Mouse (Mus musculus) heart, postnatal 4 days (tissue): ENCODE results near the gene Sgsm1. TPM values are rescaled to one million over a fixed set of nuclear protein-coding genes. Genes with fewer than 3 reads are reported as not detected.

Experiments
- DNase-seq: peaks from one replicate; pipeline ENCODE4 v3.0.0; 2021
- total RNA-seq, 2 experiments: library from RNA; stranded (reverse); gene quantifications; 2 replicates each; pipeline ENCODE4 v1.2.3; 2021

Gene Sgsm1
- total RNA-seq, 2 experiments from 2014 or later = 0.77 to 0.86 TPM

DNA sequence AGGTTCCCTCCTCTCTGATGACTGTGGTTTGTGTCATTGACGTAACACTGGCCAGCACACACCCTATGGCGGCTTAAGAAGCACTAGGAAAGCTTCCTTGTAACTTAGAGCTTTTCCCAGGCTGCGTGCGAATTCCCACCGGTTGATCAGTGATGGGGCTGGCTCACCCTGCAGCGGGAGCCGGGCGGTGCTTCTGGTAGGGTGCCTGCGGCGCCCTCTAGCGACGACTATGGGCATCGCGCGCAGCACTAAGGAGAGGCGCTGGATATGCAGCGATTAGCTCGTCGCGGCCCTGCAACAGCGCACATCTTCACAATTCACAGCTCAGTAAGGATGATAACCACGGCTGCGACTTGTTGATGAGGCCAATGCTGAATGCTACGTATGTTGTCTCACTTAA, 3.4 kb upstream of the Sgsm1 start:
- DNase-seq = peak; percentile 77

- DNase-seq = no peak
Observed at GRCm38 (mm10) chr5:113309491-113310376, 852 bp downstream of the Sgsm1 start.

DNA sequence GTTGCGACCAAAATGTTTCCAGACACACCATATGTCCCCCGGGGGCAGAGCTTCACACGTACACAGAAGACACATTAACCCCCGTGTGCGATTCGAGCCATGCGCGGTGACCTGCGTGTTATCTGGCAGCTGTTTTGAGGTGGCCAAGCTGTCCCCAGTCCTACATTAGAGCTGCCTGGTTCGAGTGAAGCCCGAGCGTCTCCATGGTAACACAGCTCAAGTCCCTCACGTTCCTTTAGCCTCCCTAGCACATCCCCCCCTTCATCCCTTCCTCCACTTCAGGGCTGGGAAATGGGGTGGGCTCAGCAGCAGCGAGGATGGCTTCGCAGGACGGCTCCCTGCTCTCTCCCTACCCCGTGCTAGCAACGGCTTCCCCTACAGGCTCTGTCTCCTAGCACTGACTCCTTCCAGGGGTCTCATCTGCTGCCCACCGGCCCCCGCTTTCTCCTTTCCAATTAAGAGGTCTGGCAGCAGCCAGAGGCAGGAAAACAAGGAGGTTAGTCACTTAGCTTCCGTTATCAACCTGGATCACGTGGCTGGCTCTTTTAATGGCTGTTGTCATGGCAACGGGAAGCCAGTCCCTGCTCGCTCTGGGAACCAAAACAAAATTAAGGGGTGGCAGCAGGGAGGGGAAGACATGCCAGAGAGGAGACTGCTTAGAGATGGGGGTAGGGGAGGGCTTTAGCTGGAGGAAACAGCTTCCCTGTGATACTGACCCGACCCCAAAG, 3.7 kb downstream of the Sgsm1 start:
- DNase-seq = peak; percentile 28

- DNase-seq = no peak
Observed at GRCm38 (mm10) chr5:113304527-113304926, 6.1 kb downstream of the Sgsm1 start.

GRCm38 (mm10) chr5:113301841-113302240, 8.7 kb downstream of the Sgsm1 start:
- DNase-seq = no peak

DNA sequence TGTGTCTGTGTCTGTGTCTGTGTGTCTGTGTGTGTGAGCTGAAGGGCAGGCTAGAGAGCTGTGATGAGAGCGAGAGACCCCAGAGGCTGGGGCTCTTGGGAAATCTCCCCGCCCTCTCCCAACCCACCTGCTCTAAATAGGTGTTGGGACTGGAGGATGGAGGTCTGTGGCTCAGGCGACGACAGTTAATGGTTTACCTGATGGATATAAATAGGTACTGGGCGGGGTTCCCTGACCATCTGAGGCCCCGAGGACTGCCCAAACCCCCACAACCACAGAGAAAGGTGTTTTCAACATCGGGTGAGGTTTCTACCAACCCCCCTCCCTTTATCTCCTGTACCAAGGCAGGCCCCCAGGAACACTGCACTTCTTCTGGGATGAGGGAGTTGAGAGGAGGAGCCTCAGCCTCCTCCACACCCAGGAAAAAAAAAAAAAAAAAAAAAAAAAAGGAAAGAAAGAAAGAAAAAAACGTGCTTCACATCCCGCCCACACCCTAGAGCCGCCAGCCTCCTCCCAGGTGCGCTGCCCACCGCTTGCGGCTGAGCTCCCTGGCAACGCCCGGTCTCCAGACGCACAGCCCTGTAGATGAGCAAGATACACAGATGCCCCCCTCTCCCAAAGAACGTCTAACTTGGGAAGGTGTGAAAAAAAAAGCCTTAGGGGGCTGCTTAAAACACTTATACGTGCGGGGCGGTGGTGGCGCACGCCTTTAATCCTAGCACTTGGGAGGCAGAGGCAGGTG, 10.3 kb downstream of the Sgsm1 start:
- no peak for DNase-seq

- DNase-seq = no peak
Observed at GRCm38 (mm10) chr5:113299433-113299832, 11.2 kb downstream of the Sgsm1 start.

GRCm38 (mm10) chr5:113298826-113299225, 11.8 kb downstream of the Sgsm1 start:
- DNase-seq = no peak

GRCm38 (mm10) chr5:113298040-113298439, 12.5 kb downstream of the Sgsm1 start:
- no peak for DNase-seq

GRCm38 (mm10) chr5:113295791-113296190, 14.8 kb downstream of the Sgsm1 start:
- DNase-seq = no peak

DNA sequence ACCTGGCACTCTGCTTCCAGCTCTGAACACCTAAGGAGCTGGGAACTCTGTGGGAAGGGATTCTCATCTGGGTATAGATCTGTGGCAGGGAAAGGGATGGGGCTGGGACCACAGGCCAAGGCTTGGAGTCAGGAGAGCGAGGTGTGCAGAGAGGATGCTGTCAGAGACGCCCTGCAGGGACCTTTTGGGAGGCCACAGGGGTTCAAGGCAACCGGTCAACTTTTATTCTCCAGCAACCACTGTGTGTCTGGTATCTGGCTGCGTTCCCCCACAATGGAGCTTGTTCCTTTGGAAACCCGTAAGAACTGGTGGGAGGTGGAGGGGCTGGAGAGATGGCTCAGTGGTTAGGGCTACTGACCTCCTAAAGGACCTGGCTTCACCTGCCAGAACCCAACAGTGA, 16.0 kb downstream of the Sgsm1 start:
- no peak for DNase-seq

DNA sequence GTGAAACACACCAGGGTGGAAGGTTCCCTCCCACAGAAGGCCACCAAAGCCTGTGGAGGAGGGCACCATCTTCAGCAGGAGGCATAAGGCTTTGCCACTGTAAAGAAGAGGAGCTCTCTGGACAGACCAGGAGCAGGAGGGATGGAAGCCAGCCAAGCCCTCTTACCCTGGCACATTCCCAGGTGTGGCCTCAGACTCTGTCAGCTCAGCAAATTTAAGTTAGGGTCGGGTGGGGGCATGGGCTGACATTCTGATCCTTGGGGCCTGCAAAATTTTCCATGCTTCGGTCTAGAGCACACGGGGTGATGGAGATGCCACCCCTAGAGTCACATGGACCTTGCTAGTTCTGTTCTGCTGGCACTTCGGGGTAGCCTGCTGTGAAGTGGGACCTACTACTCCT, 17.1 kb downstream of the Sgsm1 start:
- no peak for DNase-seq

DNA sequence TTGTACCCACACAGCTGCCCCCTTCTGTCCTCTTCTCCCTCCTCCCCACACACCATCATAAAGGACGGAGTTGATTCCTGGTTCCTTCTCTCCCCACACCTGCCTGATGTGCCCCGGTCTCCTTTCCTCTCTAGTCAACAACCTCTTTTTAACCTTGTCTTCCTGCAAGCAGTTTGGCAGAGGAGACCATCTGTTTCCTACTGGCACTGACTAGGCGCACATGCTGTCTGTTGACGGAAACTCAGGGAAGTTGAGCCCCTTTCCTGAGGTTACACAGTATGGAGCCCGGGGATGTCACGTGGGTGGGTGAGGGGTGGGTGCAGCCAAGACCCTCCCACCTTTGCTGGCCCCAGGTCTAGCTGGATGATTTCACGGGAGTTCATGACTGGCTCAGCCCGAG, 17.8 kb downstream of the Sgsm1 start:
- no peak for DNase-seq

GRCm38 (mm10) chr5:113292179-113292578, 18.4 kb downstream of the Sgsm1 start:
- DNase-seq = peak; percentile 63

DNA sequence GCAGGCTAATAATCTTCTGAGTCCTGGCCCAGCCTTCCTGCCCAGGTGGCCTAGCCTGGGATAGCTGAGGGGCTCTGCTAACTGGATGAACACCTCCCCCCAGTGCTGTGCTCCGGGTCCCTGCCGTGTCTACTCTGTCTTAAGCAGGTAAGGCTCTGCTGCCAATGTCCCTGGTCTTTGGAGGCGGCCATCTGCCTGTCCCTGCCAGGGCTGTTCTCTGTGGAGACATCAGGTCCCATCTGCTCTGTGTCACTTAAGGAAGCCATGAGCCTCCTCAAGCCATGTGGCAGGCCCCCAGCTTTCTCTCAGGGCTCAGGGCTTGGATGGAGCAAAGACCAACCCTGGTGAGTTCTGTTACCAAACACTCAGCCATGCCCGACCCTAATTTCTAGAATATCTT, 19.5 kb downstream of the Sgsm1 start:
- no peak for DNase-seq

DNA sequence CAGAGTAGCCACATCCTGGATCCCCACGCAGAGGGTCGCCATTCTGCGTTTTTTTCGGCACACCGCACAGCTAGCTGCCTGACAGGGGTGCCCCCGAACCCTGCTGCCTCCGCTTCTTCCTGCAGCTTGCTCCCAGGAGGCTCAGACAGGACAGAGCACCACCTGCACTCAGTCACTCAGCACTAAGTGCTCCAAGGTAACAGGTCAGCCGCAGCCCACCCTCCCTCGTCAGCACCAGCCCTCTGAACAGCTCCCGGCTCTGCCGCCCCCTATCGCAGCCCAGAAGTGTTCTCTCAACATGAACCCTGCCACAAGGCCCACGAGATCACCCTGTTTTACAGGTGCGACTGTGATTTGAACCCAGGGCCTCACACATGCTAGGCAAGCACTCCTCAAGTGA, 20.4 kb downstream of the Sgsm1 start:
- DNase-seq = no peak

DNA sequence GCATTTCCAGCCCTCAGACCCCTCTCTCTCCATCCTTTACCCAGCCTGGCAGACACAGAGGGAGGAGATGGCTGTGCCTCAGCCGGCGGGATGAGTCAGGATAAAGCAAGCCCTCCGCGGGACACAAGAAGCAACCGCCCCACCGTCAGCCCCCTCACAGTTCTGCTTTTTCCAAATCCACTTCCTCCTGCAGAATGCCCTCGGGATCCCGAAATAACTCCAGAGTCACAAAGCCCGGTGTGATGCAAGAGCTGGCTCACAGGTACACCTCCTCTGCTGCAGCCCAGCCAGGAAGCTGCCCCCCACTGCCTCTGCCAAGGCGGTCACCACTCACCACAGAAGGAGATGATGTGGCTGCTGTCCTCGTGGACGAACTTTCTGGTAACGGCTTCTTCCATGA, 22.1 kb downstream of the Sgsm1 start:
- DNase-seq = no peak

GRCm38 (mm10) chr5:113287762-113288161, 22.8 kb downstream of the Sgsm1 start:
- no peak for DNase-seq

- DNase-seq = peak; percentile 61
Observed at GRCm38 (mm10) chr5:113286591-113287520, 23.7 kb downstream of the Sgsm1 start.

DNA sequence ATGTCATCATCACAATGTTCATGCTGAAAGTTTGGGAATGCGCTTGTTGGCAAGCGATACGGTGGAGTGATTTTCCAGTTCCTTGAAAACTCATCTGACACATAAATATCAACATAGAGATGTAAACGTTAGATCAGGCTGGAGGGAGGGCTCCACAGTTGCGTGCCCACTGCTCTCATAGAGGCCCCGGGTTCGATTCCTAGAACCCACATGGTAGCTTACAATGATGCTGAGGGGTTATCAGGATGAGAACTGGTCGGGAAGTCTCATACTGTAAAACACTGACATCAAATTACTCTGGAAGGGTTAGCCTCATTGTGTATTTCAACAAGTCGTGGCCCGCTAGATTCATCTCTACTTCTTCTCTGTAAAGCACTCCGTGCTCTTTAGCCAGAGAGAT, 24.5 kb downstream of the Sgsm1 start:
- DNase-seq = no peak

GRCm38 (mm10) chr5:113285541-113285940, 25.0 kb downstream of the Sgsm1 start:
- no peak for DNase-seq

GRCm38 (mm10) chr5:113283726-113284125, 26.9 kb downstream of the Sgsm1 start:
- DNase-seq = no peak
